ENCODE assay signal across 26 mouse cellular contexts in the genomic region with DNA sequence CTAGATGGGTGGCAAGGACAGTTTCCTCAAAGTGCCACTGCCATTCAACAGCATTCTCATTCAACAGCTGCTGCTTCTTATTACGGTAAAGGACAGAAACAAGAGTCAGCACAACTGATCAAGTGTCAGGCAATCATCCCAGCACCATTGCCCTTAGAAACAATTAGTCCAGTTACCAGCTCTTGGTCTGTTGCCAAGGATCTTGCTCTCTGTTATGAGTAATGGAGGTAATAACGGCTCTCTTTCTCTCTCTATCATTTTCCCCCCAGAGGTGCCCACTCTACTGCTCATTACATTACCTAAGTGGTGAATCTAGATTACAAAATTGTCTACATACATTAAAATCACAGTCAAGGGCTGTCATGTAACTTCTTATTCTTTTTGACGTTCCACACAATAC.
DNase-seq lines count a peak whose midpoint lies in the region; ATAC-seq and TF ChIP-seq lines count a peak whose summit lies in the region.
"Had no signal": no experiment of that assay in that cellular context is flagged by ENCODE, and none has a peak within 500 bp of the region (broad histone marks: within the 10 kb centered on the region; RNA-seq: fewer than 3 reads in every experiment).

No protein-coding gene starts in this region.

- peak; percentile 50; the same call in 1 of the 2 replicates for ATAC-seq in midbrain, embryonic 15.5 days (replicated peaks)
- no peak for ATAC-seq in midbrain, embryonic 14.5 days (ENCODE audit: low FRiP score, low TSS enrichment)
- ATAC-seq: activated CD4-positive, CD25-positive, alpha-beta regulatory T cell, adult 4 months; CD4-positive, CD25-positive, alpha-beta regulatory T cell, adult 4 months; forebrain, postnatal 0 days; intestine, postnatal 0 days had no signal

- no peak overlapping the region for H3K27ac ChIP-seq in midbrain, embryonic 15.5 days
- H3K27ac ChIP-seq in midbrain, embryonic 14.5 days (replicated peaks; ENCODE audit: low read depth, low read length), result no peak overlapping the region
- H3K27ac ChIP-seq: embryonic facial prominence, embryonic 12.5 days; heart, embryonic 15.5 days; lung, embryonic 15.5 days; neural tube, embryonic 13.5 days had no signal

- no peak for TF ChIP-seq CTCF in brain, embryonic 14.5 days (IDR thresholded peaks at IDR 0.05; ENCODE audit: borderline replicate concordance, extremely low read depth, insufficient read depth, insufficient read length)

- no peak for TF ChIP-seq POLR2A in brain, embryonic 14.5 days (IDR thresholded peaks at IDR 0.05; ENCODE audit: borderline replicate concordance, extremely low read depth, insufficient read depth, insufficient read length, poor library complexity, severe bottlenecking)

- no peak overlapping the region for H3K9ac ChIP-seq in midbrain, embryonic 15.5 days
- no peak overlapping the region for H3K9ac ChIP-seq in midbrain, embryonic 14.5 days (replicated peaks; ENCODE audit: low read length)
- H3K9ac ChIP-seq: embryonic facial prominence, embryonic 12.5 days; forebrain, postnatal 0 days; heart, embryonic 15.5 days; lung, embryonic 15.5 days; neural tube, embryonic 13.5 days had no signal

- peak; percentile 28 for DNase-seq in heart, adult 11 months
- DNase-seq in heart, postnatal 36 days, result no peak
- no peak for DNase-seq in midbrain, embryonic 14.5 days
- peak; percentile 51 for DNase-seq in Muller cell, postnatal 12 days (ENCODE audit: inconsistent ontology term)
- peak; percentile 43 for DNase-seq in brain, embryonic 14.5 days (ENCODE audit: low read depth)
- DNase-seq in kidney, postnatal 25 days, result no peak
- DNase-seq: adrenal gland, adult 2 months; adrenal gland, postnatal 36 days; cerebellum, adult 8-10 months; cerebellum, postnatal 36 days; forebrain, postnatal 0 days; kidney, adult 9 months; kidney, postnatal 10 days; layer of hippocampus, adult 9-11 months; right cerebral cortex, postnatal 25 days; spleen, adult 18-20 months; thymus, postnatal 14 days had no signal

- no peaks in the 10 kb centered on the region for H3K9me3 ChIP-seq in midbrain, embryonic 15.5 days
- H3K9me3 ChIP-seq in midbrain, embryonic 14.5 days (ENCODE audit: control insufficient read depth, low read length), result no peaks in the 10 kb centered on the region
- H3K9me3 ChIP-seq: embryonic facial prominence, embryonic 12.5 days; heart, embryonic 15.5 days; lung, embryonic 15.5 days; neural tube, embryonic 13.5 days had no signal

- H3K4me2 ChIP-seq in midbrain, embryonic 15.5 days, result no peak overlapping the region
- no peak overlapping the region for H3K4me2 ChIP-seq in midbrain, embryonic 14.5 days (ENCODE audit: low read length)
- H3K4me2 ChIP-seq: embryonic facial prominence, embryonic 12.5 days; heart, embryonic 15.5 days; lung, embryonic 15.5 days; midbrain, embryonic 11.5 days; neural tube, embryonic 13.5 days had no signal

- no peaks in the 10 kb centered on the region for H3K27me3 ChIP-seq in midbrain, embryonic 15.5 days (replicated peaks)
- no peaks in the 10 kb centered on the region for H3K27me3 ChIP-seq in midbrain, embryonic 14.5 days (ENCODE audit: control insufficient read depth, insufficient read depth, low read length)
- H3K27me3 ChIP-seq: embryonic facial prominence, embryonic 12.5 days; heart, embryonic 15.5 days; lung, embryonic 15.5 days; neural tube, embryonic 13.5 days had no signal

- 68% methylated on average over 3 of the region's 3 CpGs for WGBS in midbrain, embryonic 15.5 days
- 75% methylated on average over 3 of the region's 3 CpGs for WGBS in midbrain, embryonic 14.5 days

- H3K36me3 ChIP-seq in midbrain, embryonic 15.5 days (replicated peaks), result no peaks in the 10 kb centered on the region
- no peaks in the 10 kb centered on the region for H3K36me3 ChIP-seq in midbrain, embryonic 14.5 days (ENCODE audit: control insufficient read depth, insufficient read depth, low read length)
- H3K36me3 ChIP-seq: embryonic facial prominence, embryonic 12.5 days; heart, embryonic 15.5 days; lung, embryonic 15.5 days; neural tube, embryonic 13.5 days had no signal

- H3K4me3 ChIP-seq in midbrain, embryonic 15.5 days, result no peak overlapping the region
- H3K4me3 ChIP-seq in midbrain, embryonic 14.5 days (replicated peaks; ENCODE audit: low read depth, low read length), result no peak overlapping the region
- H3K4me3 ChIP-seq: embryonic facial prominence, embryonic 12.5 days; heart, embryonic 15.5 days; lung, embryonic 15.5 days; neural tube, embryonic 13.5 days had no signal

- no peaks in the 10 kb centered on the region for H3K4me1 ChIP-seq in midbrain, embryonic 15.5 days
- H3K4me1 ChIP-seq in midbrain, embryonic 14.5 days (ENCODE audit: control insufficient read depth, insufficient read depth, low read length), result no peaks in the 10 kb centered on the region
- H3K4me1 ChIP-seq: embryonic facial prominence, embryonic 12.5 days; heart, embryonic 15.5 days; lung, embryonic 15.5 days; neural tube, embryonic 13.5 days had no signal

- intact Hi-C loops in heart, postnatal 36 days (cut with DNase I), result no loop called here

Comparison
In these comparisons a context has a peak if more than half of its experiments do, and no peak if none do; other contexts are left out.
1. DNase-seq: peak in heart, adult 11 months (single experiment), Muller cell, postnatal 12 days (single experiment) and brain, embryonic 14.5 days (single experiment); none in heart, postnatal 36 days (0 of 2), midbrain, embryonic 14.5 days (single experiment) and kidney, postnatal 25 days (0 of 2).